Mouse (Mus musculus): ENCODE results near the gene Ctsl.

Ctsl gene

GRCm38 (mm10) chr13:64314041-64314440, 56.6 kb downstream of the Ctsl start:
- no peak for DNase-seq (ENCODE audit: extremely low spot score, low spot score)

GRCm38 (mm10) chr13:64312916-64313289, 57.8 kb downstream of the Ctsl start:
- DNase-seq (ENCODE audit: extremely low spot score, low spot score): no peak

GRCm38 (mm10) chr13:64312024-64312915, 58.4 kb downstream of the Ctsl start, which contains the start of gene Aaed1:
TSS of gene Aaed1 (minus strand) at chr13:64312710.
- DNase-seq (ENCODE audit: extremely low spot score, low spot score): peak; percentile 98

GRCm38 (mm10) chr13:64311266-64311665, 59.4 kb downstream of the Ctsl start:
- DNase-seq (ENCODE audit: extremely low spot score, low spot score): no peak

- no peak for DNase-seq (ENCODE audit: extremely low spot score, low spot score)
Measured at GRCm38 (mm10) chr13:64310585-64310984, 60.1 kb downstream of the Ctsl start.

GRCm38 (mm10) chr13:64309842-64310241, 60.8 kb downstream of the Ctsl start:
- no peak for DNase-seq (ENCODE audit: extremely low spot score, low spot score)
